Mouse (Mus musculus) intestine, embryonic 15.5 days (tissue): Measurements from ENCODE around the gene Tcp10c. TPM values are rescaled to one million over a fixed set of nuclear protein-coding genes. Genes with fewer than 3 reads are reported as not detected.
A peak's percentile ranks its signal among the peaks of the same experiment; 100 is the strongest.
"Not testable (repeated sequence)": the region's sequence is repeated elsewhere in the genome, so short reads cannot be mapped to it uniquely, and the experiment has no call there.

Experiments used
- ATAC-seq: fragments of 200-750 bp; cut with Nextera tagmentation; 2 replicates; pipeline ENCODE4 v1.8.0; 2017; ENCODE audit warnings: moderate TSS enrichment, moderate library complexity
- H3K27ac ChIP-seq: fragments of 300-500 bp; sonication (generic); 2 replicates; pipeline ENCODE4 v1.5.1; 2015; ENCODE audit warnings: mild to moderate bottlenecking, inconsistent platforms
- H3K27me3 ChIP-seq: fragments of 300-500 bp; sonication (generic); replicated peaks from 2 replicates; pipeline ENCODE4 v1.6.1; 2015; ENCODE audit warnings: inconsistent platforms
- H3K36me3 ChIP-seq: fragments of 300-500 bp; sonication (generic); 2 replicates; pipeline ENCODE4 v1.6.1; 2015; ENCODE audit warnings: inconsistent platforms
- H3K4me1 ChIP-seq: fragments of 300-500 bp; sonication (generic); replicated peaks from 2 replicates; pipeline ENCODE4 v1.6.1; 2015; ENCODE audit warnings: inconsistent platforms
- H3K4me2 ChIP-seq: fragments of 300-500 bp; sonication (generic); replicated peaks from 2 replicates; pipeline ENCODE4 v1.6.1; 2015; ENCODE audit warnings: mild to moderate bottlenecking, inconsistent platforms
- H3K4me3 ChIP-seq: fragments of 300-500 bp; sonication (generic); replicated peaks from 2 replicates; pipeline ENCODE4 v1.5.1; 2015; ENCODE audit warnings: inconsistent platforms
- H3K9ac ChIP-seq: fragments of 300-500 bp; sonication (generic); 2 replicates; pipeline ENCODE4 v1.6.1; 2015; ENCODE audit warnings: inconsistent platforms
- H3K9me3 ChIP-seq: fragments of 300-500 bp; sonication (generic); 2 replicates; pipeline ENCODE4 v1.6.1; 2016; ENCODE audit warnings: inconsistent platforms
- WGBS: fragments of 180-500 bp; shearing (Covaris S2); methylation state at CpG from one replicate; pipeline ENCODE4 v1.1.7; 2015; 5-methylcytosine and 5-hydroxymethylcytosine counted together
- polyA plus RNA-seq: library from polyadenylated mRNA; unstranded; fragments of >200 nt; fragmentation: Nextera tagmentation; extraction: Ambion mirVana; gene quantifications from 2 replicates; pipeline ENCODE4 v1.2.1, GENCODE M21; 2015

The Tcp10c gene
- polyA plus RNA-seq, 1 experiment from 2014 or later = not detected

DNA sequence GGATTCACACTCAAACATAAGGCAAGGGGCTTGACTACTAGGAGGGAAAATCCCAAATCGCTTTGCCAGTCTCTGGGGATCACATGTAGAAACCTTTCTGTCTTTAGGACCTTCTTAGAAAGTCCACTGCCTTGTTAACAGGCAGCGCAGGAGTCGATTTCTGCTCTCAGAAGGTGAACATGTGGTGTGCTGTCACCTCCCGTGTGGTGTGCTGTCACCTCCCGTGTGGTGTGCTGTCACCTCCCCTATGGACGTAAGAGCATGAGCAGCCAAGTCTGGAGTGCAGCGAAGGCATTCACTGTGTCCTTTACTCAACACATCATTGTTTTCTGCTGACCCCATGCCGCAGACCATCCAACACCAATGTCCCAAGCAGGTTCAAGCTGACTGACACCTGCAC, 1.1 kb upstream of the Tcp10c start:
- not testable (repeated sequence) for H3K36me3 ChIP-seq, H3K27me3 ChIP-seq, H3K27ac ChIP-seq, H3K4me2 ChIP-seq, H3K9me3 ChIP-seq, H3K9ac ChIP-seq, ATAC-seq, H3K4me1 ChIP-seq, H3K4me3 ChIP-seq
- WGBS = 82% methylated on average over 8 of the region's 8 CpGs

DNA sequence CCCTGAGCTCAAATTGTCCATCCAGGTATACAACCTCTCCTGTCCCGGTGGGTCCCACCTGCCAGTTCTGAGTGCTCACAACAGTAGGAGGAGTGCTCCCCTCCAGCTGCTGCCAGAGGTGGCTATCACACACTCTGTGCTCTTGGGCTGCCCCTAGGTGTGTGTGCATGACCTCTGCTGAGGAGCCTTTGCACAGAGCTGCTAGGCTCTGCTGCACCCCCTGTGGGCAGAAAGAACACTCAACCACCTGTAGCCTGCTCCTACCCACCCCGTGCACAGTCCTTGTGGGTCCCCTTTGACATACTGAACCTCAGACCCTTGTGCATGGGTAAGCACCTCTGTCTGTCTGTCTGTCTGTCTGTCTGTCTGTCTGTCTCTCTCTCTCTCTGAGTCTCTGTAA, 8.1 kb downstream of the Tcp10c start:
- 85% methylated on average over 2 of the region's 2 CpGs for WGBS
- H3K9me3 ChIP-seq, H3K4me2 ChIP-seq, H3K4me3 ChIP-seq, H3K27me3 ChIP-seq, H3K4me1 ChIP-seq, H3K9ac ChIP-seq, H3K27ac ChIP-seq, H3K36me3 ChIP-seq: not testable (repeated sequence)
- ATAC-seq = peak; percentile 59

DNA sequence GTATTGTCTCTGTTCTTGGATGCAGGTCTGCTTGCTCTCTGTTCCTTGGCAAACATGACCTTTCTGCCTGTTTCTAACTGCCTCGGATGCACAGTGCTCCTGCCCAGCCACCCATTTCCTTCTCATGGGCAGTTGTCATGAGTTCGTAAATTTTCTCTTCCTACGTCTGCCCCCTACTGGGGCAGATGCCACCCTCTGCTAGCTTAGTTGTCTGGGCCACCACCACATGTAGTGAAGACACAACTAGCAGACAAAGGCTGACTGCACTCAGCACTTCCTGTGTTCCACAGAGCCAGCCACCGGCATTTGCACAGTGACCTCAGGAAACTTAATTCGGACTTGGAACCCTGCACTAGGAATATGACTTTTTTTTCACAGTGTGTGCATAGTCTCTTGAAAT, 9.4 kb downstream of the Tcp10c start:
- not testable (repeated sequence) for H3K9ac ChIP-seq, H3K36me3 ChIP-seq, H3K4me3 ChIP-seq, H3K9me3 ChIP-seq, H3K4me2 ChIP-seq, ATAC-seq, H3K27ac ChIP-seq, H3K27me3 ChIP-seq, H3K4me1 ChIP-seq
- 79% methylated on average over 4 of the region's 5 CpGs for WGBS

DNA sequence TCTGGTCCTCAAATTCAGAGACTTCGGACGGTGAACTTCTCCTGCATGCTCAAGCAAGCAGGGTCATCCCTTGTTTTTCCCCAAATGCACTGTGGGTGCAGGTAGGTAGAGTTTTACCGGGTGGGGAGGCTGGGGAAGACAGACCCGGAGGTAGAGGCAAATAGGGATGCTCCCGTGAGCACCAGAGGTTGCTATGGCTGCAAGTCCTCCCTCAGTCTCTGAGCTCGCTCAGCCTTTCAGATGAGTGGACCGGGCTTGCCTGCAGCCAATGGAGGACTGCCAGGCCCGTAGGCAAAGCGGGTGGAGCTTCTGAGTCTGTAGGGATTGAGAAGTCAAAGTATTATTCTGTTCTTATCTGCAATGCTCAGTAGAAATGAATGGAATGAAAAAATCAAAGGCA, 9.8 kb downstream of the Tcp10c start:
- H3K4me2 ChIP-seq, H3K36me3 ChIP-seq, H3K4me1 ChIP-seq, ATAC-seq, H3K9ac ChIP-seq, H3K9me3 ChIP-seq, H3K27ac ChIP-seq, H3K27me3 ChIP-seq, H3K4me3 ChIP-seq: not testable (repeated sequence)
- WGBS = 88% methylated on average over 9 of the region's 9 CpGs

DNA sequence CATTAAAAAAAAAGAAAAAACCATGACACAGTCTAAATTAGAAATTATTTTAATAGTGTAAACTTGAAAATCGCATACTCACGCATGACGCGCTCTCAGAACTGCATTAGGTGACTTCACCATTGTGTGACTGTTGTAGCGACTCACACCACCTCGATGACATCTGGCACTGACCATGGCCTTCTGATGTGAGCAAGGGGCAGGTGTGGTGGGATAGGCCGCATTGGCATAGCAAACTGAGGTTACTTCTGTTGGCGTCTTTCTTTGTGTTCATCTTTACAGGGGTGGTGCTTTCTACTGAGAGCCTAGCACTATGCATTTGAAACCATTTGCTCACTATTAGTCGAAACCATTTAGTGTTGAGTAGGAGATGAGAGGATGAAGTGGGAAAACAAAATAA, 12.8 kb downstream of the Tcp10c start:
- H3K4me1 ChIP-seq, H3K27ac ChIP-seq, H3K4me2 ChIP-seq, H3K4me3 ChIP-seq, H3K36me3 ChIP-seq, H3K27me3 ChIP-seq, ATAC-seq, H3K9me3 ChIP-seq, H3K9ac ChIP-seq: not testable (repeated sequence)
- WGBS = 95% methylated on average over 9 of the region's 9 CpGs

DNA sequence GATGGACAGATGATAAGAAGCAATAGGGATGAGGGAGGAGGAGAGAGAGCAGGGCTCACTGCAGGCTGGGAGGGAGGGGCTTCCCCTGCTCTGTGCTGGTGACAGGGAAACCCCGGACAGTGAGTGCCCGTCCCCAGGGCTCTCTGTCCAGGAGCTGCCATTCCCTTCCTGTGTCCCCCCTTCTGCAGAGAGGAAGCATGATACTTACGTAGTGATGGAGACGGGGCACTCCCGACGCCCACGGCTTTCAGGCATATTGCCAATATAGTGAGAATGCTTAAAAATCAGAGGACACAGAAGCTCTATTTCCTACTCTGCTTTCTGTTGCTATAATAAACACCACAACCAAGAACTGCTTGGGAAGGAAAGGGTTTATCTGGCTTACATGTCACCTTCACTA, 14.3 kb downstream of the Tcp10c start:
- not testable (repeated sequence) for H3K9ac ChIP-seq, H3K4me3 ChIP-seq, H3K27ac ChIP-seq, H3K4me2 ChIP-seq, H3K36me3 ChIP-seq, H3K9me3 ChIP-seq, H3K27me3 ChIP-seq, H3K4me1 ChIP-seq
- 0 out of 2 replicates have a peak, but pooled peaks have one; percentile 26 for ATAC-seq
- WGBS = 83% methylated on average over 7 of the region's 7 CpGs

DNA sequence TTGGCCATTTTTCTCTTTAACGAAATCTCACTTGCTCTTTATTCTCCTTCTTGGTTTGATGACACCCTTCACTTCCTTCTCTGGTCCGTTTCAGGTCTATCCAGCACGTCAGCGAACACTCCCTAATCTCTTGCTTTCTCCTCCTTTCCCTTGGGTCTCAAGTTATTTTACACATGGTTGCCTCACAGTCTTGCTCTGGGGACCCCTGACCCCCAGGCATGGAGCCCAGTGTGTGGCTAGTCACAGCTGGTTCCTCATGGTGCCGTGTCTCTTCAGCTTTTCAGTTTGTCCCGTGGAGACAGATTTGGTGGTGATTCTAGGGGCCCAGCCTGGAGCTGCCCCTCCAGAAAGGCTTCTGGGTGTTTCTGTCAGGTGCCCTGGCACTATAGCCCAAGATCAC, 16.4 kb downstream of the Tcp10c start:
- not testable (repeated sequence) for H3K27me3 ChIP-seq, H3K27ac ChIP-seq, H3K9me3 ChIP-seq, H3K4me3 ChIP-seq, H3K36me3 ChIP-seq, H3K4me2 ChIP-seq, ATAC-seq, H3K9ac ChIP-seq, H3K4me1 ChIP-seq
- 87% methylated on average over 6 of the region's 6 CpGs for WGBS

DNA sequence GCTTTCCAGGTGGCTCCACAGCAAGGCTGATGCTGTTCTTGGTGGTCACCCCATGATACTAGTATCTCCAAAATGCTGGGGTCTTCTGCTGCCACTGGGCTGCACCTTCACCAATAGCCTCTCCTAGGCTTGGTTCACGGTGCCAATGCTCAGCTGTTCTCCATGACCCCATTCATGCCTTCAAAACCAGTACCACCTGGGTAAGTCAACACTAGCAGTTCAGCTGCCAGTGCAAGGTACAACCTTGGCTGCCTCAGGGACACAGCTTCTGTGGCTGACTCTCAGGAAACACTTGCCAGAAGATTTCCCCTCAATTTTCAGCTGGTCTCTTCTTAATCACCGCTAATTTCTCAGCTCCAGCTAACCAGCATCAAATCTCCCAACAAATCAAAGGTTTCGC, 24.0 kb downstream of the Tcp10c start:
- not testable (repeated sequence) for H3K4me3 ChIP-seq, H3K36me3 ChIP-seq, H3K4me1 ChIP-seq, H3K9ac ChIP-seq, H3K27me3 ChIP-seq, H3K9me3 ChIP-seq, ATAC-seq, H3K4me2 ChIP-seq, H3K27ac ChIP-seq
- 85% methylated on average over 3 of the region's 3 CpGs for WGBS

DNA sequence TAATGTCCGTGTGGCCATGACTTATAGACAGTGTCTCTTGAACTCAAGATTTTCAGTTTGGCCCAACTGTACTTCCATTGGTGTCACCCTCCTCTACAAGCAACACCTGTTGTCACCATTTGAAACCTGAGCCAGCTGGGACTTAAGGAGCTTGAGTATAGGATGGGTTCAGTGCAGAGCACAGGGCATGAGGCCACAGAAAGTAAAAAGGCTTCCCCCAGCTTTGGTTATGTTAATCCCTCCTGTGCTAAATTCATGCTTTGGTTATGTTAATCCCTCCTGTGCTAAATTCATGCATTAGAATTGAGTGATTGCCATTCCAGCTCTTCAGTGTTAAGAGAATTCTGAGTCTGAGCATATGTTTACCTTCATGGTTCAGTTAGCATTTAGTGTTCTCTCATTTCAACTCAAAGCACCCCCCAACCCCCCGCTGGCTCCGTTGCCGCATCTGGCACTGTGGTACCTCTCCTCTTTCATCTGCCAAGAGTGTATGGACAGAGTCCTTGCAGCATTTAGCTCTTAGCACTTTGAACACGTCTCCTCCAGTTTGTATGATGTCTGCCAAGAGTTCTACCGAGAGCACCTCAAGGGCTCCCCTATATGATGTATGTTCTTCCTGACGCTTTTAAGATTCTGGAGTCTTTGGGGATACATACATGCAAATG, 25.7 kb downstream of the Tcp10c start:
- ATAC-seq, H3K9ac ChIP-seq, H3K4me1 ChIP-seq, H3K4me3 ChIP-seq, H3K4me2 ChIP-seq, H3K27me3 ChIP-seq, H3K9me3 ChIP-seq, H3K36me3 ChIP-seq, H3K27ac ChIP-seq: not testable (repeated sequence)
- WGBS = 78% methylated on average over 7 of the region's 7 CpGs

DNA sequence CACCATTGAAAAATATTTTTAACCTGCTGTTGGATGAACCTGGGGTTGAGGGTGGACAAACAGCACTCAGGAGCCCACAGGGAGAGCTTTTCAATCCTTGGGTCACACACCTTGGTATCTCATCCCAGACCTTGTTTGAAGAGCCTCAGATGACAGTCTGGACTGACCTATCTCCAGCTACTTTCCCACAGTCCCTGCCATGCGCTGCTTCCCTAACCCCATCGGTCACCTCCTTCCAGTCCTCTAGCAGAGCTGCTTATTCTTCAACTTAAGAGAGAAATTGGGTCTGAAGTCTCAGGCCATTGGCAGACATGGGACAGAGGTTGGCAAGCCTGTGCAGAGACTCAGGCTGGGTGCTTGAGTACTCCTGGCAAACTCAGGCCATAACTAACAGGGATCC, 26.9 kb downstream of the Tcp10c start:
- ATAC-seq, H3K9ac ChIP-seq, H3K4me1 ChIP-seq, H3K9me3 ChIP-seq, H3K4me3 ChIP-seq, H3K4me2 ChIP-seq, H3K27ac ChIP-seq, H3K27me3 ChIP-seq, H3K36me3 ChIP-seq: not testable (repeated sequence)
- 93% methylated on average over 2 of the region's 2 CpGs for WGBS

DNA sequence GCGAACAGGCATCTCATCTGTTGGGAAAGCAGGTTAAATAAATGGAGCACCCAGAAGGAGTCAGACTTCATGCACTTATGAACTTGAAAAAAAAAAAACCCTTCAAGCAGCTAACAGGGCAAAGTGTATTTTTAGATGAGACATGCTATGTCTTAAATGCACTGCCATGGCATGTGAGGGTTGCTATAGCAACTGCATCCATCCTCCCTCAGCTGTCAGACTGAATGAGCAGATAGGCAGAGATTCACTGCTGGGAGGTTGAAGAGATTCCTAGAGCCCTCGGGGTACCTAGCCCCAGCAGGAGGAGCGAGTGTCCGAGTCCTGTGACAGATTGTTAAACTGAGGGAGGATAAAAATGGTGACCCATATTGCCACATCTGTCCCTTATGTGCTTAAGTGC, 36.6 kb downstream of the Tcp10c start:
- not testable (repeated sequence) for H3K27ac ChIP-seq

DNA sequence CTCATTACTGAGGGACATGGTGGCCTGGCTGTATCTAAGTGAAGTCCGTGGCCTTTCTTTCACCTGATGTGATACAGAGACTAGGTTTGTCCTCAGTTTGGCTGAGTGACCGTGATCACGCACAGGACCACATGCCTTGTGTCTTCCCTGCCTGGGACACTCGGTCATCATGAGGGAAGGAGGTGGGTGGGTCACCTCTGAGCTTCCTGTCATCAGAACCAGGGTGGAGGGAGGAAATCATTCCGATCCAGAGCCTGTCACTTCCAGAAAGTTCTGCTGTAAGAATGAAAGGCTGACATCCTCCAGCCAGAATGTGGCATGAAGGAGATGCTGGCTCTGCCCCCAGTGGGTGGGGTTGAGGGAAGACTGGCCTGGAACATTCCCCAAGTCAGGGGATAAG, 45.6 kb downstream of the Tcp10c start:
- not testable (repeated sequence) for H3K9ac ChIP-seq, H3K4me3 ChIP-seq, H3K36me3 ChIP-seq, H3K27me3 ChIP-seq, H3K27ac ChIP-seq, ATAC-seq, H3K9me3 ChIP-seq, H3K4me1 ChIP-seq, H3K4me2 ChIP-seq
- 87% methylated on average over 4 of the region's 5 CpGs for WGBS

More for the DNA sequence above, 36.6 kb downstream of the Tcp10c start:
- H3K36me3 ChIP-seq, H3K9ac ChIP-seq, ATAC-seq, H3K27me3 ChIP-seq, H3K4me1 ChIP-seq, H3K4me2 ChIP-seq, H3K4me3 ChIP-seq, H3K9me3 ChIP-seq: not testable (repeated sequence)
- WGBS = 79% methylated on average over 1 of the region's 4 CpGs

DNA sequence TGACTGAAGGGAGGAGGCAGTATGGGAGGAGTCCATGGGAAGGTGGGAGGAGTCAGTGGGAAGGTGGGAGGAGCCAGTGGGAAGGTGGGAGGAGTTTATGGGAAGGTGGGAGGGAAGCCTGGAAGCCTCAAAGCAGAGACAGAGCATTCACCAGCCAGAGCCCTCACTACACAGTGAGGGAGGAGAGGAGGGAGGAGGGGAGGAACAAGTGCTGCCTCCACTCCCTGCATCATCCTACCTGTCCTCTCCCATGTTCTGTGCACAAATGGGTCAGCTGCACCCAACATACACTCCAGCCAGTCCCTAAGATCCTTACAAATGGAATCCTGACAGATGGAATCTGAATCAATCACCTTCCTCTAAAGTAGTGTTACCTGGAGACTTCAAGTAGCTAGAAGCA, 47.7 kb downstream of the Tcp10c start:
- not testable (repeated sequence) for H3K4me2 ChIP-seq, H3K27ac ChIP-seq, H3K9ac ChIP-seq, H3K4me1 ChIP-seq, H3K9me3 ChIP-seq, H3K27me3 ChIP-seq, H3K36me3 ChIP-seq, H3K4me3 ChIP-seq
- ATAC-seq = peak; percentile 24
